Mouse (Mus musculus) forebrain, embryonic 10.5 days (tissue): ENCODE measurements around the gene Kdm4b. TPM values are rescaled to one million over a fixed set of nuclear protein-coding genes. Genes with fewer than 3 reads are reported as not detected.

Source experiments
- DNase-seq: peaks from one replicate; pipeline ENCODE4 v3.0.0-alpha.2; 2017; ENCODE audit warnings: low spot score; ENCODE audit errors: extremely low spot score
- H3K27ac ChIP-seq: fragments of 300-500 bp; sonication (generic); 2 replicates; pipeline ENCODE4 v1.5.1; 2016; ENCODE audit warnings: mild to moderate bottlenecking
- H3K27me3 ChIP-seq: fragments of 300-500 bp; sonication (generic); 2 replicates; pipeline ENCODE4 v1.6.1; 2016; ENCODE audit warnings: mild to moderate bottlenecking; ENCODE audit not compliant: poor library complexity, severe bottlenecking
- H3K36me3 ChIP-seq: fragments of 300-500 bp; sonication (generic); replicated peaks from 2 replicates; pipeline ENCODE4 v1.6.1; 2016; ENCODE audit warnings: mild to moderate bottlenecking, moderate library complexity
- H3K4me1 ChIP-seq: fragments of 300-500 bp; sonication (generic); 2 replicates; pipeline ENCODE4 v1.6.1; 2016
- H3K4me3 ChIP-seq: fragments of 300-500 bp; sonication (generic); 2 replicates; pipeline ENCODE4 v1.5.1; 2016; ENCODE audit warnings: mild to moderate bottlenecking, moderate library complexity
- H3K9me3 ChIP-seq: fragments of 300-500 bp; sonication (generic); 2 replicates; pipeline ENCODE4 v1.6.1; 2016; ENCODE audit warnings: mild to moderate bottlenecking, moderate library complexity
- WGBS: fragments of 180-500 bp; shearing (Covaris S2); methylation state at CpG from one replicate; pipeline ENCODE4 v1.1.7; 2016; 5-methylcytosine and 5-hydroxymethylcytosine counted together
- polyA plus RNA-seq: library from polyadenylated mRNA; unstranded; fragments of >200 nt; fragmentation: Nextera tagmentation; extraction: Ambion mirVana; gene quantifications from 2 replicates; pipeline ENCODE4 v1.2.1, GENCODE M21; 2016

Kdm4b gene
- polyA plus RNA-seq, 1 experiment from 2014 or later: 35.9 TPM

- no peaks in the 10 kb centered on the region for H3K27me3 ChIP-seq
- peaks cover 7% of the 10 kb centered on the region for H3K36me3 ChIP-seq
- H3K4me3 ChIP-seq: no peak overlapping the region
- peaks cover 31% of the 10 kb centered on the region for H3K4me1 ChIP-seq
- WGBS: 47% methylated on average over 8 of the region's 8 CpGs
- H3K9me3 ChIP-seq: no peaks in the 10 kb centered on the region
- DNase-seq: peak; percentile 33
- H3K27ac ChIP-seq: no peak overlapping the region
Observed at GRCm38 (mm10) chr17:56332987-56333386, 7.1 kb downstream of the Kdm4b start.

- H3K36me3 ChIP-seq: peaks cover 12% of the 10 kb centered on the region
- H3K4me3 ChIP-seq: no peak overlapping the region
- WGBS: 70% methylated on average over 4 of the region's 4 CpGs
- peaks cover 4% of the 10 kb centered on the region; the same call in 1 of the 2 replicates for H3K4me1 ChIP-seq
- H3K27me3 ChIP-seq: no peaks in the 10 kb centered on the region
- H3K9me3 ChIP-seq: no peaks in the 10 kb centered on the region
- DNase-seq: peak; percentile 36
- no peak overlapping the region for H3K27ac ChIP-seq
Observed at GRCm38 (mm10) chr17:56337190-56337589, 11.3 kb downstream of the Kdm4b start.

- Histone ChIP-seq H3K36me3 (peaks cover 12% of the 10 kb centered on the region), H3K27ac (no peak overlapping the region), H3K27me3 (no peaks in the 10 kb centered on the region), H3K4me3 (no peak overlapping the region), H3K4me1 (peaks cover 4% of the 10 kb centered on the region; the same call in 1 of the 2 replicates), H3K9me3 (no peaks in the 10 kb centered on the region)
- no peak for DNase-seq
- WGBS: 92% methylated on average over 6 of the region's 6 CpGs
Observed at GRCm38 (mm10) chr17:56337791-56338190, 11.9 kb downstream of the Kdm4b start.

GRCm38 (mm10) chr17:56338909-56339308, 13.0 kb downstream of the Kdm4b start:
- H3K4me3 ChIP-seq: no peak overlapping the region
- peaks cover 12% of the 10 kb centered on the region for H3K36me3 ChIP-seq
- H3K9me3 ChIP-seq: no peaks in the 10 kb centered on the region
- no peak for DNase-seq
- peaks cover 9% of the 10 kb centered on the region for H3K4me1 ChIP-seq
- H3K27ac ChIP-seq: no peak overlapping the region
- WGBS: 59% methylated on average over 4 of the region's 4 CpGs
- H3K27me3 ChIP-seq: no peaks in the 10 kb centered on the region

- Histone ChIP-seq H3K4me3 (no peak overlapping the region), H3K9me3 (no peaks in the 10 kb centered on the region), H3K36me3 (0 out of 2 replicates have a peak, but pooled peaks cover 14% of the 10 kb centered on the region), H3K27me3 (no peaks in the 10 kb centered on the region), H3K27ac (no peak overlapping the region), H3K4me1 (peaks cover 13% of the 10 kb centered on the region)
- no peak for DNase-seq
Observed at GRCm38 (mm10) chr17:56340717-56341116, 14.9 kb downstream of the Kdm4b start.

GRCm38 (mm10) chr17:56343466-56343865, 17.6 kb downstream of the Kdm4b start:
- Histone ChIP-seq H3K9me3 (no peaks in the 10 kb centered on the region), H3K27me3 (no peaks in the 10 kb centered on the region), H3K4me3 (no peak overlapping the region), H3K36me3 (0 out of 2 replicates have a peak, but pooled peaks cover 13% of the 10 kb centered on the region), H3K4me1 (peaks cover 21% of the 10 kb centered on the region), H3K27ac (no peak overlapping the region)
- DNase-seq: no peak
- 83% methylated on average over 3 of the region's 3 CpGs for WGBS

GRCm38 (mm10) chr17:56345364-56345763, 19.5 kb downstream of the Kdm4b start:
- 78% methylated on average over 2 of the region's 2 CpGs for WGBS
- Histone ChIP-seq H3K9me3 (no peaks in the 10 kb centered on the region), H3K4me1 (peaks cover 24% of the 10 kb centered on the region), H3K4me3 (no peak overlapping the region), H3K27me3 (no peaks in the 10 kb centered on the region), H3K36me3 (0 out of 2 replicates have a peak, but pooled peaks cover 14% of the 10 kb centered on the region), H3K27ac (no peak overlapping the region)
- no peak for DNase-seq

GRCm38 (mm10) chr17:56348128-56348527, 22.3 kb downstream of the Kdm4b start:
- no peak for DNase-seq
- Histone ChIP-seq H3K27ac (no peak overlapping the region), H3K9me3 (no peaks in the 10 kb centered on the region), H3K4me1 (peaks cover 24% of the 10 kb centered on the region), H3K36me3 (peaks cover 38% of the 10 kb centered on the region), H3K27me3 (no peaks in the 10 kb centered on the region), H3K4me3 (no peak overlapping the region)
- WGBS: 81% methylated on average over 4 of the region's 4 CpGs

GRCm38 (mm10) chr17:56348586-56348985, 22.7 kb downstream of the Kdm4b start:
- DNase-seq: no peak
- H3K4me3 ChIP-seq: no peak overlapping the region
- H3K9me3 ChIP-seq: no peaks in the 10 kb centered on the region
- peaks cover 43% of the 10 kb centered on the region for H3K36me3 ChIP-seq
- no peaks in the 10 kb centered on the region for H3K27me3 ChIP-seq
- peaks cover 19% of the 10 kb centered on the region for H3K4me1 ChIP-seq
- 0 out of 2 replicates have a peak overlapping the region, but pooled peaks have one; percentile 25 for H3K27ac ChIP-seq

GRCm38 (mm10) chr17:56350694-56351093, 24.8 kb downstream of the Kdm4b start:
- Histone ChIP-seq H3K9me3 (no peaks in the 10 kb centered on the region), H3K27ac (no peak overlapping the region), H3K27me3 (no peaks in the 10 kb centered on the region), H3K4me3 (no peak overlapping the region), H3K36me3 (peaks cover 56% of the 10 kb centered on the region), H3K4me1 (peaks cover 11% of the 10 kb centered on the region)
- peak; percentile 61 for DNase-seq
- WGBS: 40% methylated on average over 2 of the region's 2 CpGs

- Histone ChIP-seq H3K36me3 (peaks cover 98% of the 10 kb centered on the region), H3K9me3 (no peaks in the 10 kb centered on the region), H3K4me3 (no peak overlapping the region), H3K27me3 (no peaks in the 10 kb centered on the region), H3K27ac (no peak overlapping the region), H3K4me1 (0 out of 2 replicates have a peak, but pooled peaks cover 5% of the 10 kb centered on the region)
- WGBS: 72% methylated on average over 9 of the region's 9 CpGs
- DNase-seq: peak; percentile 71
Observed at GRCm38 (mm10) chr17:56356921-56357885, 31.3 kb downstream of the Kdm4b start.

- 80% methylated on average over 3 of the region's 3 CpGs for WGBS
- H3K36me3 ChIP-seq: peaks cover 98% of the 10 kb centered on the region
Observed at GRCm38 (mm10) chr17:56359183-56359725, 33.4 kb downstream of the Kdm4b start.

GRCm38 (mm10) chr17:56359864-56360263, 34.0 kb downstream of the Kdm4b start:
- DNase-seq: no peak
- Histone ChIP-seq H3K4me1 (0 out of 2 replicates have a peak, but pooled peaks cover 5% of the 10 kb centered on the region), H3K9me3 (no peaks in the 10 kb centered on the region), H3K4me3 (no peak overlapping the region), H3K27ac (no peak overlapping the region), H3K27me3 (no peaks in the 10 kb centered on the region), H3K36me3 (peaks cover 96% of the 10 kb centered on the region)
- 83% methylated on average over 1 of the region's 1 CpGs for WGBS

More at GRCm38 (mm10) chr17:56359183-56359725, 33.4 kb downstream of the Kdm4b start:
- Histone ChIP-seq H3K4me3 (no peak overlapping the region), H3K4me1 (0 out of 2 replicates have a peak, but pooled peaks cover 5% of the 10 kb centered on the region), H3K27ac (no peak overlapping the region), H3K27me3 (no peaks in the 10 kb centered on the region), H3K9me3 (no peaks in the 10 kb centered on the region)
- no peak for DNase-seq
